Mouse (Mus musculus) mature B cell (primary cell): ENCODE data around the gene Asgr1.

Experiments
- in situ Hi-C: fragments of 300-500 bp; cut with MboI; formaldehyde crosslinking; loops from 2 replicates; pipeline ENCODE4 v1.14.3; 2019

The Asgr1 gene

DNA sequence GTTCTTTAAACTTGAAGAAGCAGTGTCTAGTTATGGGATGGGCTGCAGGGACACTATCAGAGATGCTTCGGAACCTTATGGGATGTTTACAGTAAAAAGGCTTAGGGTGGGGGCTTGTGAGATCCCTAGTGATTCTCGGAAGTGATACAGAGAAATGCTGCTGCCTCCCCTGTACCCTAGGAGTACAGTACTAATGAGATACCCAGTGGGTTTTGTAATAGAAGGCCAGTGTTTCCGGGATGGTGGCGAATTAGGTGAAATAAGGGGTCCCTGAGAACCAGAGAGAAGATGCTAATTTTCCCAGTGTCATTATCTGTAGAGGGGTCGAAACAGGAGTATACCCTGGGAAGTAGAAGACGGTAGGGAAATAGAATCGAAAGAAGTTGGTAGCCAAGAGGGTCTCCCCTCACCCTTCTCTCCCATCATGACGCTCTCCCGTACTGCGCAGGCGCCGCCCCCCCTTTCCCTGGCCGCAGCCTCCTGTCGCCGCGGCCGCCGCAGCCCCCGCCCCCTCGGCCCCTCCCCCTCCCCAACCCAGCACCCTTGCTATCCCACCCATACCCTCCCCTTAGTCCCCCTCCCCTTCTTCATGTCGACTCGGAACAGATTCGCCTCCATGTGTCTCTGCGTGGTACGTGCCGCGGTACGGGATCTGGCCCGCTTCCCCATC lies 30.3 kb upstream of the Asgr1 start:
- in situ Hi-C loops = loop anchor here (25.0 kb wide), 1 partner anchor 639 kb away; the partner anchor contains the start of genes Eno3, Pfn1 and Spag7

DNA sequence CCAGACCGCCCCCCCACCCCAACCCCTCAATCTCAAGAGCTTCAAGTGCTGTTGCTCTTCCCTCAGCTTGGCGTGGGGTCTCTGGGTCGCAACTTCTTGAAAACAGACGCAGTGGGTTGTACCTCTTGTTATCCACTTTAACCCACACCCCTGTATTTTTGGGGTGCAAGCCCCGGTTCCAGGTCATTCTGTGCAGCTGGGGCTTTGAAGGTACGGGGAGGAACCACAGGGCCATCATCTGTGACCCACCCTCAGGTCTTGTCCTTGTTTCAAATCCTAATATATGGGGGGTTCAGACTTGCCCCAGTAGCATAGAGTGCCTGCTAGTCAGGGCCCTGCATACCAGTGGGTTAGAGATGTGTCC lies 29.8 kb upstream of the Asgr1 start:
- in situ Hi-C loops = loop anchor here (25.0 kb wide), 1 partner anchor 638 kb away; the partner anchor contains the start of genes Eno3, Pfn1 and Spag7

DNA sequence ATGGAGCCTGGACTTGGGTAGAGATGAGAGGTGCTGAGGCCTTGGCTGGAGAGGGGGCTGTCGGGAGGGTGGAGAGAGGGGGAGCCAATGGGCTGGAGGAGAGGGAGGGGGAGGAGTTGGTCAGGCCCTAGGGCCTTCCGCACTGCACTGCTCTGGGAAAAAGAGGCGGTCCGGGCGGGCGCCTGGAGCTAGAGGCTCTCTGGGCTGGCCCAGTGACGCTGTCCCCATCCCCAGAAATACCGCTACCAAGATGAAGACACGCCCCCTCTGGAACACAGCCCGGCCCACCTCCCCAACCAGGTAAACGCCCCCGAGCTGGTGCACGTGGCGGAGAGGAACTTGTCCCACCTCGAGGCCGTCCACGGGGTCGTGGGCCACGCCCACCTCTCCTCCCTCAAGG lies 27.2 kb upstream of the Asgr1 start:
- in situ Hi-C loops = no loop called here

DNA sequence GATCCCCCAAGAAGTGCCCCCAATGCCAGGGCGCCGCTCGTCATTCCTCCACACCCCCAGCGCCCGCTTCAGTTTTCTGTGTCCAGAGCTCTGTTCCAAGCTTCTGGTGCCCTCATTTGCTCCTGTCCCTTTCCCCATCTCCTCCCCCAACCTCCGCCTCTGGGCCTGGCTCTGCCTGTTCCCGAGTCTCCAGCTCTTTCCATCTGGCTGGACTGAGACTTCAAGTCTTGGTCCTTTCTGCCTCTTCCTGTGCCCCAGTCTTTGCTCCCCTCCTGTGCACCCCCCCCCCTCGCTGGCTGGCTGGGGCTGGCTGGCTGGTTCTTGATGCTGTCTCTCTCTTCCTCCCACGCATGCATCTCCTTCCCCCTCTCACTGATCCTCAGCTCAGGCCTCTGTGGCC lies 26.5 kb upstream of the Asgr1 start:
- in situ Hi-C loops = no loop called here

DNA sequence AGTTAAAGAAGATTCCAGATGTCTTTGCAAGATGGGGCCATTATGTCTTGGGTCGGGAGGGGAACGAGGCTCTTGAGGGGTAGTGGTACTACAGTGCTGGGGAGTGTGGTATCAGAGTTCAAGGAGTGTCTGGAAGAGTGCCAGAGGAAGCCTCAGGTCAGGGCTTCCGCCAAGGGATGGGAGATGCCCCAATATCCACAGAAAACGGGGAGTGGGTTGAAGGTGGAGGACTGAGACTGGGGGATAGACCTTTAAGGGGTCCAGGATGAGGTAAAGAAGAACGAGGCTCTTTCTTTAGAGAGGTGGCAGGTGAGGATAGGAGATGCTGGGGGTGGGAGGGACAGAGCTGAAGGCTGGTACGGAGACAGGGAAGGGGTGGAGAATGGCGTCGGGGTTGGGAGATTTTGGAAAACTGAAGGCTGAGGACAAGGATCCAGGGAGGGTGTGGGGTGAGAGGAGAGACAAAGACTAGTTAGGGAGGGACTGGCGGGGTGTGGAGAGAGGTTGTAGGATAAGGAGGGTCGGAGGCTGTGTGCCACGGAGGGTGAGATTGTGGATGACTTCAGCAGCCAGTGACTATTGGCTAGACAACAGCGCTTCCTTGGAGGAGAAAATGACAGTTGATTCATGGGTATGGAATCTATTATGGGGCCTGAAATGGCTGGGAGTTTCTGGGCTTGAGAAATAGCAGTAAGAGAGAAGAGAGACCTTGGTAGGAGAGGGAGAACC lies 25.3 kb upstream of the Asgr1 start:
- in situ Hi-C loops = no loop called here

DNA sequence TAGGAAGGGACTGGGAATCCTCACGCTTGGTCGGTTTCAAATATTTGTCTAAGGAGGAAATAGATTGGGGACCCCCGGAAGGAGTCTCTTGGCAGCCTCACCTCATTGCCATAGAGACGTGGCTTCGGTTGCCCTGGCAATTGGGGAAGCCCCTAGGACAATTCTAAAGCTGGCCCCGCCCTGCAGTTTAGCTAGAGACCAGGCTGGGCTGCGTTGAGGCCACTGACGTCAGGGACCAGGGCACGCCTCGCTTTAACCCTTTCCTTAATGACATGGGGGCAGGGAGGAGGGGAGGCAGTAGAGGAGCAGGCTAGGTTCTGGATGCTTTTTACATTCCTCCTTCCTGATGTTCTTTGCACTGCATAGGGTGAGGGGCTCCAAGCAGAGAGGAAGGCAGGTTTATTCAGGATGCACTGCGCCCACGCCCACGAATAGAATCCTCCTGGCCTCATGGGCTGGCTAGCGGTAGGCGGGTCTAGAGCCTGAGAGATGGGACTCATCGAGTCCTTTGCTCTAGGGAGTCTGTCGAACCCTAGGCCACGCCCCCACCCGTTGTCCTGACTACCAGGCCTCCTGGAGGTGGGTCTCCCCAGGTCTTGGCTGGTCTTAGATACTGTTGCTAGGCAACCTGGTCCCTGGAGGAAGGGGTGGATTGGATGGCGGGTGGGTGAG lies 24.6 kb upstream of the Asgr1 start:
- in situ Hi-C loops = no loop called here

DNA sequence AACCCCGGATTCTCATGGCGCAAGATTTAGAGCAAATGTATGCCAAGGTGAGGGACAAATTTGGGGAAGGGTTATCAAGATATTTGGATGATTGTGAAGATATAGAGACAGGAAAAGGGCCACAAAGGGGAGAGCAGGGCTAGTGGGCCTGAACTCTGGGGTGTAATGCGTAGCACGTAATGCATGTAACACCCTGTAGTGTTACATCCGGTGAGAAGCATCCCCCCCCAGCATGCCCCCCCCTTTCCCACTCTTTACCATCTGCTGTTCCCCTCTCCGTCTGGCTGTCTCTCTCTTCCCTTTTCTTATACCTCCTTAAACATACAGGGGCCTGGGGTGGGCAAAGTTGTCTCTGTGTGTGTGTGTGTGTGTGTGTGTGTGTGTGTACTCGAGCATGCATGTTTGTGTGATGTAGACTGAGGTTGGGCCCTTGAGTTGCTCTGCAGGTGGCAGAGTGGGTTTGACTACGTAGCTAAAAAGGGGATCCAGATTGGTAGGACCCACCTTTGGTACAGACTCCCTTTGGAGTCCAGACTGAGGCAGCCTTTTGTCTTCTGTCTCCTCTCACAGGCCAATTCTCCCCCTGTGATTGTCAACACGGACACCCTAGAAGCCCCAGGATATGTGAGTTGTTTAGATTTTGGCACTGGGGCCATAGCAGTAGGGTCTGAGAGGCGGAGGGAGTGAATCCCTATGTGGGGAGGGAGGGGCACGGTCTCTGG lies 23.9 kb upstream of the Asgr1 start:
- in situ Hi-C loops = no loop called here

DNA sequence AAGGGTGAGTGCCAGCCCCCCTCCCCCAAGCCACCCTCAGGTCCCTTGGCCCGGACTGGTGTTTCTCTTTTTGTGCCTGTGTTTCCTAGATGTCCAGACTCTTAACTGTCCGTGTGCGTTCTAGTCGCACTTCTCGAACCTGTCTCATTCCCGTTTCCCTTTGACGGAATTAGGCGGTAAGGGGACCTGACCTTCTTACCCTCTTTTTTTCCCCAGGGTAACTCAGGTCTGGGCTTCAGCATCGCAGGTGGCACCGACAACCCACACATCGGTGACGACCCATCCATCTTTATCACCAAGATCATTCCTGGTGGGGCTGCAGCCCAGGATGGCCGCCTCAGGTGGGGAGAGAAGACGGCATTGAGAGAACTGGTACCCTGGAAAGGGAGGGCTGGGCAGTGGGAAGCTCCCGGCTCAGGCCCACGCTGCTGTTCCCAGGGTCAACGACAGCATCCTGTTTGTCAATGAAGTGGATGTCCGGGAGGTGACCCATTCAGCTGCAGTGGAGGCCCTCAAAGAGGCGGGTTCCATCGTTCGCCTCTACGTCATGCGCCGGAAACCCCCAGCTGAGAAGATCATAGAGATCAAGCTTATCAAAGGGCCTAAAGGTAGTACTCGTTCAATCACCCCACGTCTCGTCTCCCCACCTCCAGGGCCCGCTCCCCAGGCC lies 23.1 kb upstream of the Asgr1 start:
- in situ Hi-C loops = no loop called here

DNA sequence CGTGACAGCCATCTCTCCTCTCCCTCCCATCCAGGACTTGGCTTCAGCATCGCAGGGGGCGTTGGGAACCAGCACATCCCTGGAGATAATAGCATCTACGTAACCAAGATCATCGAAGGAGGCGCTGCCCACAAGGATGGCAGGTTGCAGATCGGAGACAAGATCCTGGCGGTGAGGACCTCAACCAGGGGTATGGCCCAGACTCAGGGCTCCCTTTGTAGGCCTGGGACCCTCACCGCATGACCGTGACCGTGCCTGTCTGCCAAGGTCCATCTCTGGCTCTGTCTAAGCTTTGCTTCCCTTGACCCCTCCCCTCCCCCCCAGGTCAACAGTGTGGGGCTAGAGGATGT lies 22.6 kb upstream of the Asgr1 start:
- in situ Hi-C loops = no loop called here

DNA sequence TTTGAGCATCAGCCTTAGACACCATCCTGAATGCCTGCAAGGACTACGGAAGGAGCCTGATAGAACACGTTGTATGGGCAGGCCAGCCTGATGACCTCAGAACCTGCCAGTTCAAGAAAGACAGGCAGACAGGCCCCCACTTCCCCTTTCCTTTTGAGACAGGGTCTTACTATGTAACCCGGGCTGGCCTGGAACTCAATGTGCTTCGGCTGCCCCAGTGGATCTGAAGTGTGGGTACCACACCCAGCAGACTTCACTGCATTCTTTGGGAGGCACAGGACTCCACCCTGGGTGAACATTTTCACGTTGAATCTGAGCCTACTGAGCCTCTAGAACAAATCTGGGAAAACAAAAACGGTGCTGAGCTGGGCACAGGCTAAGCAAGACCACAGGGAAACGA lies 15.7 kb upstream of the Asgr1 start:
- in situ Hi-C loops = no loop called here

DNA sequence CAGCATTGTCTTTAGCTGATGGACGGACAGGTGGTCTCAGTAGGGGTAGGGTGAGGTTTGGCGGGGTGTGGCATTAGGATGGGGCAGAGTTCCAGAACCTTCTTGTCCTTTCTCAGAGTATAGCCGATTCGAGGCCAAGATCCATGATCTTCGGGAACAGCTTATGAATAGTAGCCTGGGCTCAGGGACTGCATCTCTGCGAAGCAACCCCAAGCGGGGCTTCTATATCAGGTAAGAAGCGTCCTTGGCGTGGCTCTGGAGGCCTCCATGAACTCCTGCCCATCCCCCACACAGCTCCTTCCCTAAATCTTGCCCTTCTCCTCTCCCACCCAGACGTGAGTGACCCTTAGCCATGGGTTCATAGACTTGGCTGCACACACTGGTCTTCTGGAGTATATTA lies 14.3 kb upstream of the Asgr1 start:
- in situ Hi-C loops = no loop called here

DNA sequence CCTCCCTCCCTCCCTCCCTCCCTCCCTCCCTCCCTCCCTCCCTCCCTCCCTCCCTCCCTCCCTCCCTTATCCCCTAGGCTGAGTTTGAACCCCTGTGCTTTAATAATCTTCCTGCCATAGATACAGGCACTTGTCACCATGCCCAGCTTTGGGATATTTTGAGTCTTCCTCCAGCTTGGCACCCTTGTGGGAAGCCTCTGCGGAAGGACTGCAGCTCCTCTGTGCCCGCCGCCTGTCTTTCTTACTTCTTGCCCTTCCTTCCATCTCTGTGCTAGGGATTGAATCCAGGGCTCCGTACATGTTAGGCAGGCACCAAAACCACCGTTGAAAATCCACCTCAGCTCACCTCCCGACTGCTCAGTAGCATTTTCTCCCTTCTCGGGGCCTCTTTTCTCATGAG lies 13.7 kb upstream of the Asgr1 start:
- in situ Hi-C loops = no loop called here

DNA sequence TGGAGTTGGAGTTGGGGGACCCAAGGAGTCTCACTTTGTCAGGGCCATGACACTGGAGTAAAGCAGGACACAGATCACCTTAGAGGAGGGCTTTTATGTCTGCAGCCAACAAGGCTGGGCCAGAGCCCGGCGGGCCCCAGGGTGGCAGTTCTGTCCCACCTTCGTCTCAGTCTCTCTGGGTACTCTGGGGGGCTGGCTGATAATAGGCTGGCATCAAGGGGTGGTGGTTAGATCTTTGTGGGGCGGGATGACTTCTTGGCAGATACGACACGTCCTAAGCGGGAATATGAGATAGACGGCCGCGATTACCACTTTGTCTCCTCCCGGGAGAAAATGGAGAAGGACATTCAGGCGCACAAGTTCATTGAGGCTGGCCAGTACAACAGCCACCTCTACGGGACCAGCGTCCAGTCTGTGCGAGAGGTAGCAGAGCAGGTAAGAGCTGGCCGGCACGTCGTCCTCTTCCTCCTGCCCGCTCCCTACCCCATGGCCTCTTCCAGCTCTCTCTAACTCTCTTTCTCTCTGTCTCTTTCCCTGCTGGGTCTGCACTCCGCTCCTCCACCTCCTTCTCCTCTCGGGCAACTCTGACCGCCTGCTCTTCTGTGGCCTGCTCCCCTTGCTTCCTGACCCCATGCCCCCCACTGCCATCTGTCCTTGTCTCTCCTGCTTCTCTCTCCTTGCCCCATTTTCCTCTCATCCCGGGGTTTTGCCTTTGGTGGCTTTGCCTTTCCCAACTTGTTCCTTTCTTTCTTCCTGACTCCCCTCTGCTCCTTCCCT lies 11.4 kb upstream of the Asgr1 start:
- in situ Hi-C loops = no loop called here

DNA sequence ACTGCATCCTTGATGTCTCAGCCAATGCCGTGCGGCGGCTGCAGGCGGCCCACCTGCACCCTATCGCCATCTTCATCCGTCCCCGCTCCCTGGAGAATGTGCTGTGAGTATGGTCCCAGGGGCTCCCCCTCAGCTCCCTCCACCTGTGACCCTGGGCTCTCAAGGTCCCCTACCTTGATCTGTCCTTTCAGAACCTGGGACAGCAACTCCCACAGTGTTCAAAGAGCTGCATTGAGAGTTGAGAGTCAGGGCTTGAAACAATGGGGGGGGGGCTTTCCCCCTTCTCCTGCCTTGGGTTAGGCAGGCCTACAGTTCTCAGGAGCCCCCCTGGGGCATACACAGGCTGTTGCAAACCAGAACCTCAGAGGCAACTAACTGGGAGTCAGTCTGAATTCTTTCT lies 10.2 kb upstream of the Asgr1 start:
- in situ Hi-C loops = no loop called here

DNA sequence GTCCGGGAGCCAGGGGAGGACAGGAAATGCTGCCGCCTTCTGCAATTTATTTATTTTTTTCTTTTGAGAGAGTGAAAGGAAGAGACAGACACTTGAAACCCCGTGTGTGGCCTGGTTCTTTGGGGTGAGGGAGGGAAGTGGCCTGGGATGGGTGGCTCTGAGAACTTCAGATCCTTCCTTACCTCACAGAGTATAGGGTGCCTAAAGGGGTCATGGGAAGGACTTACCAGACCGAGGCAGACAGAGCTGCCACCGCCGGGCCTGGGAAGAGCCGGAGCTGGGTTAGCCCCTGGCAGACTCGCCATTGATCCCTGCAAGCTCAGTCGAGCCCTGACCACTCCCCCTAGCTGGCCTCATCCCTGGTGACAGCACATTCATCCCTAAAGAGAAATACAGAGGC lies 8.4 kb upstream of the Asgr1 start:
- in situ Hi-C loops = no loop called here

DNA sequence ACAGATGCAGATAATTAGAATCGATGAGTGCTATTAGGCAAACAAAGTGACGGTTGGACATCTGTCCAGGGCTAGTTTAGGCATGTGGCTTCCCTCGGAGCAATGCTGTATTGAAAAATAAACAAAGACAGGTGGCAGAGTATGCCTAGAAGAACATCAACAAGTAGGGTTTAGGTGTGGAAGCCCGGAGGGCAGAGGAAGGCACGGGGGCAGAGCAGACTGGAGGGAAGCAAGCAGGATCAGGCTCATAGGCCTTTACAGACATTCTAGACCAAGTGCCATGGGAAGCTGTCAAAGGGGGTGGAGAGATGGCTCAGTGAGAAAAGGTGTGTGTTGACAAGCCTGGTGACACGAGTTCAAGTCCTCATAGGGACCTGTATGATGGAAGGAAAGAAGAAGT lies 4.5 kb upstream of the Asgr1 start:
- in situ Hi-C loops = no loop called here

DNA sequence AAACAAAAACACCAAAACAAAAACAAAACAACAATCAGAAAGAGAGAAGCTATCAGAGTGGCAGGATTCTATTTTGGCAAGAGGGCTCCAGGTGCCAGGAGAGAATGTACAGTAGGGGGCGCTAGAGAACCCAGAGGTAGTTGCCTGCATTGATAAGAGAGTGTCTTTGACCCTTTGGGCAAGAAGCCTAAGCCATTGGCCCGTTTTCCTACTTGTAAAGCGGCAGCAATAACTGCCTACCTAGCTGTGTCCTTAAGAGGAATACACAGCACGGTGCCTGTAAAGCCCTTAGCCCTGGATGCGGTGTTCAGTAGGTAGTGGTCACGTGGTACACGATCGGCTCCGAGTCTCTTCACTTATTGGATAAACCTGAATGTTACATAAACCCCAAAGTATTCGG lies 4.1 kb upstream of the Asgr1 start:
- in situ Hi-C loops = no loop called here

DNA sequence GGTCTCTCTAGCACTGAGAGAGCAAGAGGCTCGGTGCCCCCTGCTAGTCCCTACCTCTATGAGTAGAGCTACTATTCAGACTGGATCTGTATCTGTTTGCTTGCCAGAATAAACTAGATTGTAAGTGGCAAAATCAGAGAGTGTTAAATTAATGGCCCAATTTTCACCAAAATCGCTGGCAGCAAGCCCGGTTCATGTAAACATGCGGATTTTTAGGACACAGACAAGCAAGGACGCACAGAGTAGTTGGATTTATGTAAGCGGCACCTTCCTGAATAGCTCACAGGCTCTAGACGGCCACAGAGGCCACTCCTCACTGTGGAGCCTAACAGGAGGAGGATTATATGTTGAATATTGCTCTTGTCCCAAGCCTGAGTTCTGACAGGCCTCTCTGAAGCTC lies 729 bp upstream of the Asgr1 start:
- in situ Hi-C loops = no loop called here

DNA sequence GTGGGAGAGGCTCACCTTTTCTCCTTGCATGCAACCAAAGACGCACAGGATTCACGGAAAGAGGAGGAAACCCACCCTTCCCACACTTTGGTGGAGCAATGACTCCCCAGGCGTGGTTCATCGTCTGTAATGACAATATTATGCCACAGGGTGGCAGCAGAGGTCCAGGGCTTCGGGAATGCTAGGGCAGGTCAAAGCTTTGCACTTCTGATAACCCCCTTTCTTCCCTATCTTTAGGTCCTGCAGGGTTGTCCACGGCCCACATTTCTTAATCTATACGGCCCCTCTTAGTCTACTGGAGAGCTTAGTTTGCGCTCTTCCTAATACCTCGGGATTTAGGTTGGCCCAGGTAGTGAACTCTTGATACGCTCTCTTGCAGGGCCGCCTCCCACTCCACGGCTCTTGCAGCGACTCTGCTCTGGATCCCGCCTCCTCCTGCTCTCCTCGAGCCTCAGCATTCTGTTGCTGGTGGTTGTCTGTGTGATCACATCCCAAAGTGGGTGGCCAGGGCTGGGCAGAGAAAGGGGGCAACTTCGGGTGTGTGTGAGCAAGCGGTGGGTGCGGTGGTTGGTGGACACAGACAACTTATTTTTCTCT lies 1.8 kb downstream of the Asgr1 start:
- in situ Hi-C loops = no loop called here

DNA sequence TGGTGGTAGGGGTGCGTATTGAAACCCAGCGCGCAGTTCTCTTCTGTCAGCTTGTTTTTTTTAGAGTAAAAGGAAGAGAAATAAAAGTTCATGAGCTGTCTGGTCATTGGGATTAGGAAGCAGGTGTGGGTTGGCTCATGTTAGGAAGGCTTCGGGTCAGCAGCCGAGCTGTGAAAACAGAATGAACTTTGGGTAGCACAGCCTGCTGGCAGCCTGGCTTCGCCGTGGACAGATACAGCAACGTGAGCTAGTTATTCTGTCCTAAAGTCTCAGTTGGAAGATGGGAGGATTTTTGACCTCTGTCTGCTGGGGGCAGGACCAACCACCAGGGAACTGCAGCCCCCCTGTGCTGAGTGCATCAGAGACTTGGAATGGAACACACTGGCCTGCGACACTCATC lies 3.9 kb downstream of the Asgr1 start:
- in situ Hi-C loops = no loop called here

DNA sequence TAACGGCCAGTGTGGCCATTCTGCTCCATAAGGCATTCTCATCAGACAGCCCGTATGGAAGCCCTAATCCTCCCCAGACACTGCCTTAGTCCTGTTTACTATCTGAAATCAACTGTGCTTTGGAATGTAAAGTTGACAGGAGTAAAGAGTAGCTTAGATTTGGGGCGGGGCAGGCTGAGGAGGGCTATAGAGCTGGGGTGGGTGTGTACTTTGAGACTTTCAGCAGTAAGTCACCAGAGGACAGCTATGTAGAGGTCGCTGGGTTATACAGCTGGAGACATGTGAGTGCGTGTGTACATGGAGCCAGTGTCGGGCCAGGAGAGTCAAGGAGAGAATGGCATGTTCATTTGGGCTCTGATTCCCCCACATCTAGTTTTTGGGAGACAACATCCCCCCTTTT lies 6.0 kb downstream of the Asgr1 start:
- in situ Hi-C loops = no loop called here
